Mouse (Mus musculus): ENCODE measurements around the gene Ajuba.
A peak's percentile ranks its signal among the peaks of the same experiment; 100 is the strongest.

DNA sequence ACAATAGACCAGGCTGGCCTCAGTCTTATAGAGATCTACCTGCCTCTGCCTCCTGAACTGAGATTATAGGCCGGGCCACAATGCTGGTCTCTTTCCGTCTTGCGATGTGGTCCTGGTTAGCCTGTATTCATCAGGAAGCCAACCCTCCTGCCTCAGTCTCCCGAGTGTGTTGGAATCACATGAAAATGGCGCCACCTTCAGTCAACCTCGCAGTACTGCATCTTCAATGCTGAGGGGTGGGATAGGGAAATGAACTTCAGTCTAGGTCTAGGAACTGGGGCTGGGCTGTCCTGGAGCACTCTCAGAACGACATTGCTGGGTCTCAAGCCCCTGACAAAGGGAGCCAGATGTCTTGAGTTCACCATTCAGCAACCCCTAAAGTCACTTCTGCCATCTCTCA lies 19.7 kb upstream of the Ajuba start:
- no peak for TF ChIP-seq POLR2A (IDR thresholded peaks at IDR 0.05; ENCODE audit: borderline replicate concordance, control insufficient read depth, low read depth, low read length)
- peak; percentile 69 for TF ChIP-seq CTCF (IDR thresholded peaks at IDR 0.05; ENCODE audit: control insufficient read depth, insufficient read depth, low read length)

Data from bone marrow, adult 2 months (tissue).